Mouse (Mus musculus) lung, adult 2 months (tissue): ENCODE data around the gene Aldh16a1.

Source experiments
- CTCF ChIP-seq: fragments of 200-500 bp; IDR thresholded peaks from 2 replicates; pipeline ENCODE4 v1.5.1; 2011; ENCODE audit warnings: mild to moderate bottlenecking, low read length, control low read depth; ENCODE audit not compliant: insufficient read depth
- POLR2A ChIP-seq: fragments of 200-500 bp; IDR thresholded peaks from 2 replicates; pipeline ENCODE4 v1.6.1; 2011; ENCODE audit warnings: low read depth, mild to moderate bottlenecking, control low read depth, low read length, borderline replicate concordance; ENCODE audit errors: extremely low read depth

GRCm38 (mm10) chr7:45192585-45193310, 38.4 kb upstream of the Aldh16a1 start:
- TF ChIP-seq POLR2A = no peak
- no peak for TF ChIP-seq CTCF
